Mouse (Mus musculus): ENCODE results near the gene Gm20388. TPM values are rescaled to one million over a fixed set of nuclear protein-coding genes. Genes with fewer than 3 reads are reported as not detected.
"Not testable (repeated sequence)": the region's sequence is repeated elsewhere in the genome, so short reads cannot be mapped to it uniquely, and the experiment has no call there.

The Gm20388 gene
- polyA plus RNA-seq, 1 experiment from 2014 or later: not detected

DNA sequence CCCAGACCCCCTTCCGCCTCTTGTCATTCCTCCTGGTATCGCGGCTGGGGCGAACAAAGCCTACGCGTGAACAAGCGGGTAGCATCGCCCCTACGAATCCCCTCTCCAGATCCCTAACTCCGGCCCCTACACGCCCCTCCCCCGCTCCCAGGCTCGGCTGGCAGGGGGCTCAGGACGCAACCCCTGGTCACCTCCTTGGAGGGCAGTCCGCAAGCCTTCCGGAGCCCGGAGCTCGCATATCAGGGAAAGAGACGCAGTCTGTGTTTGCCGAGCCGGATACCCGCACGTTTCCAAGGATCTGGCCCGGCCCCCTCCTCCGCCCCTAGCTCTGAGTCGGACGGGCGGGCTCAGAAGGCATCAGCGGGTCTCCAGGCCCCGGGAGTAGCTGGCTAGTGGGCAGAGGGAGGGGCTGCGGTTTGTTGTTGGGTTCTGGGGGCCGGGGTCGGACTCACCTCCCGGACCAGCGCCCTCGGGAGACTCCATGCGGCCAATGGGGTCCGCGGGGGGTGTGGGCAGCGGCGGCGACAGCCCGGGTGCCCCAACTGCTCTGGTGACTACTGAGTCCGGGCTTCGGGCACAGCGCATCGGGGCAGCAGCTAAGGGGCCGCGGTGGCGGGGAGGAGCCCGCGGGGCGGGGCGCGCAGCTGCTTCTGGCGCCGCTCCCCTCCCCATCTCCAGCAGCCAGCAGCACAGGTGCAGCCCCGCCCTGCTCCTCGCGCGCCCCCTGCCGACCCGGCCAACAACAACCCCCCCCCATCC is 3604.3 kb downstream of the Gm20388 start, which contains the start of gene Dbndd1:
Dbndd1 (minus strand) TSS at position 683 of the 759 bp plus-strand sequence.
- ATAC-seq: no peak
- H3K36me3 ChIP-seq (ENCODE audit: control insufficient read depth, insufficient read depth): no peaks in the 10 kb centered on the region; the same call in 1 of the 2 replicates
- WGBS: 1% methylated on average over 54 of the region's 63 CpGs
- peak; percentile 33 for TF ChIP-seq CTCF (IDR thresholded peaks at IDR 0.05; ENCODE audit: low read depth)
- no peaks in the 10 kb centered on the region for H3K9me3 ChIP-seq (ENCODE audit: control insufficient read depth)
- peaks cover 7% of the 10 kb centered on the region for H3K4me1 ChIP-seq (replicated peaks; ENCODE audit: control insufficient read depth, insufficient read depth, low read length)
- peaks cover 45% of the 10 kb centered on the region for H3K27me3 ChIP-seq (replicated peaks; ENCODE audit: control insufficient read depth, insufficient read depth, low read length)
- H3K27ac ChIP-seq (ENCODE audit: low read depth, low read length): no peak within 1 kb of the TSS
- H3K4me3 ChIP-seq (ENCODE audit: low read depth, low read length): peak within 1 kb of the TSS; percentile 49
- H3K9ac ChIP-seq (ENCODE audit: low read depth, low read length): peak within 1 kb of the TSS; percentile 31
- peak within 1 kb of the TSS; percentile 95 for H3K4me2 ChIP-seq (replicated peaks; ENCODE audit: low read depth)

DNA sequence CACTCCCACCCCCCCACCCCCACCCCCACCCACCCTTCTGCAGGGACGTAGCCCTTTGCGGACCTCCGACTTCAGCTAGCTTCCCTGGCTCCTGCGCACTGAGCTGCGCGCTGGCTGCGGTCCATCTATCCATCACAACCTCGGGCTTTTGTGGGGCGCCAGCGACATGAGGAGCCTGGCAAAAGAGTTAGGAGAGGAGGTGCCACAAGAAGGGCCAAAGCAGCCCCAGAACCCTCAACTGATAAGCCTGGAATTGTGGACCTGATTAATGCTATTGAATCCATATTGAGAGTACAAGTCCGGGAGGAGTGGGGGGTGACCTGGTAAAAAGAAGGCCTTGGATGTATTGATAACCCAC is 3604.9 kb downstream of the Gm20388 start:
- Histone ChIP-seq H3K27ac (ENCODE audit: low read depth, low read length) (no peak overlapping the region), H3K27me3 (replicated peaks; ENCODE audit: control insufficient read depth, insufficient read depth, low read length) (peaks cover 45% of the 10 kb centered on the region), H3K4me2 (replicated peaks; ENCODE audit: low read depth) (peak overlapping the region; percentile 95), H3K9me3 (ENCODE audit: control insufficient read depth) (no peaks in the 10 kb centered on the region), H3K36me3 (ENCODE audit: control insufficient read depth, insufficient read depth) (no peaks in the 10 kb centered on the region), H3K4me3 (ENCODE audit: low read depth, low read length) (peak overlapping the region; percentile 49), H3K4me1 (replicated peaks; ENCODE audit: control insufficient read depth, insufficient read depth, low read length) (peaks cover 7% of the 10 kb centered on the region), H3K9ac (ENCODE audit: low read depth, low read length) (no peak overlapping the region)
- ATAC-seq: no peak
- no peak for TF ChIP-seq CTCF (IDR thresholded peaks at IDR 0.05; ENCODE audit: low read depth)
- WGBS: 2% methylated on average over 11 of the region's 11 CpGs

DNA sequence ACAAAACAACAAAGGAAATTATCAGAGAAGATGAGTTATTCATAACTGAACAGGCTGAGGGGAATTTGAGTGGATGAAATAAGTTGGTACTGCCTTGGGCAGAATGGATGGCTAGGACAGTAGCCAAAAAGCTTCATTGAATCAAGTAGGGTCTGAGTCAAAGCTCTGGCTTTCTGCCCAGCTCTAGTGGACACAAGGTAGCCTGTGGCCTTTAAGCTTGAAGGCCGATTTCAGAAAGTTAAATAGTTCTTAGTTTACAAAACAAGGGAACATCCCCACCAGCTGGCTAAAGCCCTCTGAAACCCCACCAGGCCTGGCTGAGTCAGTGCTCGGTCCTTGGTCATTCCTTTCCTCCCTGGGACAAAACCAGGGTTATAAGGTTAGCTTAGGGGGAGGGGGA is 3606.0 kb downstream of the Gm20388 start:
- no peak overlapping the region for H3K4me2 ChIP-seq (replicated peaks; ENCODE audit: low read depth)
- H3K9me3 ChIP-seq (ENCODE audit: control insufficient read depth): no peaks in the 10 kb centered on the region
- H3K27me3 ChIP-seq (replicated peaks; ENCODE audit: control insufficient read depth, insufficient read depth, low read length): peaks cover 45% of the 10 kb centered on the region
- ATAC-seq: no peak
- H3K9ac ChIP-seq (ENCODE audit: low read depth, low read length): no peak overlapping the region
- no peak for TF ChIP-seq CTCF (IDR thresholded peaks at IDR 0.05; ENCODE audit: low read depth)
- 41% methylated on average over 2 of the region's 2 CpGs for WGBS
- peaks cover 7% of the 10 kb centered on the region for H3K4me1 ChIP-seq (replicated peaks; ENCODE audit: control insufficient read depth, insufficient read depth, low read length)
- H3K4me3 ChIP-seq (ENCODE audit: low read depth, low read length): no peak overlapping the region
- no peak overlapping the region for H3K27ac ChIP-seq (ENCODE audit: low read depth, low read length)
- H3K36me3 ChIP-seq (ENCODE audit: control insufficient read depth, insufficient read depth): peaks cover 2% of the 10 kb centered on the region; the same call in 1 of the 2 replicates

DNA sequence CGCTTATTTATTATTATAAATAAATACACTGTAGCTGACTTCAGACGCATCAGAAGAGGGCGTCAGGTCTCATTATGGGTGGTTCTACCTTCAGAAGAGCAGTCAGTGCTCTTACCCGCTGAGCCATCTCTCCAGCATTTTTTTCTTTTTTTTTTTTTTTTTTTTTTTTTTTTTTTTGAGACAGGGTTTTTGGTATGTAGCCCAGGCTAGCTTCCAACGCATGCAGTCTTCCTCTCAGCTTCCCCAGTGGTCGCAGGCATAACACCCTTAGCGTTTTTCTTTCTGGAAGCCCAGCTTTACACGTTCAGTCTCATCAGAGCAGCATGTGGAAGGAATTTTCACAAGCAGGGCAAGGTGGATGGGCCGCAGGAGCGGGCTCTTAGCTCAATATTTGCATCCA is 3607.5 kb downstream of the Gm20388 start:
- H3K36me3 ChIP-seq (ENCODE audit: control insufficient read depth, insufficient read depth): peaks cover 11% of the 10 kb centered on the region
- TF ChIP-seq CTCF (IDR thresholded peaks at IDR 0.05; ENCODE audit: low read depth): no peak
- H3K9me3 ChIP-seq (ENCODE audit: control insufficient read depth): no peaks in the 10 kb centered on the region
- peaks cover 36% of the 10 kb centered on the region for H3K27me3 ChIP-seq (replicated peaks; ENCODE audit: control insufficient read depth, insufficient read depth, low read length)
- no peak overlapping the region for H3K9ac ChIP-seq (ENCODE audit: low read depth, low read length)
- WGBS: 32% methylated on average over 10 of the region's 10 CpGs
- ATAC-seq: no peak
- H3K27ac ChIP-seq (ENCODE audit: low read depth, low read length): no peak overlapping the region
- H3K4me1 ChIP-seq (replicated peaks; ENCODE audit: control insufficient read depth, insufficient read depth, low read length): peaks cover 7% of the 10 kb centered on the region
- H3K4me3 ChIP-seq (ENCODE audit: low read depth, low read length): peak overlapping the region; percentile 56; the same call in 1 of the 2 replicates
- H3K4me2 ChIP-seq (replicated peaks; ENCODE audit: low read depth): peak overlapping the region; percentile 84

DNA sequence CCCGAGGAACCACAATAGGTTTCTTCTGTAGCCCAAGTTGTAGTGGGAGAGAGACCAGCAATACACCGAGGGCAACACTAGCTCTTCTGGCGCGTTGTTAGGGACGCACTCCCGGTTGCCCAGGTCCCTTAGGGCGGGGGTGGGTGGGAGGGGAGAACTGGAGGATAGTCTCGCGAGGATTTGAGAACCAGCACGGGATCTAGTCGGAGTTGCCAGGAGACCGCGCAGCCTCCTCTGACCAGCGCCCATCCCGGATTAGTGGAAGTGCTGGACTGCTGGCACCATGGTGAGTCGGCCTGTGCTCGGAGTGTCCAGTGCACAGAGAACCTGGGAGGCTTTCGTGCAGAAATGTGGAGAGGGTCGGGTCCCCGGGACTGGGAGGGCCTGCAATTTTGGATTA is 3608.0 kb downstream of the Gm20388 start, which contains the start of gene Gas8:
Gas8 (plus strand) TSS at position 168 of the 400 bp plus-strand sequence.
- Histone ChIP-seq H3K9me3 (ENCODE audit: control insufficient read depth) (no peaks in the 10 kb centered on the region), H3K36me3 (ENCODE audit: control insufficient read depth, insufficient read depth) (peaks cover 11% of the 10 kb centered on the region), H3K4me2 (replicated peaks; ENCODE audit: low read depth) (peak within 1 kb of the TSS; percentile 84), H3K4me1 (replicated peaks; ENCODE audit: control insufficient read depth, insufficient read depth, low read length) (peaks cover 7% of the 10 kb centered on the region), H3K27me3 (replicated peaks; ENCODE audit: control insufficient read depth, insufficient read depth, low read length) (peaks cover 31% of the 10 kb centered on the region), H3K9ac (ENCODE audit: low read depth, low read length) (peak within 1 kb of the TSS; percentile 64), H3K27ac (ENCODE audit: low read depth, low read length) (no peak within 1 kb of the TSS; the same call in 1 of the 2 replicates), H3K4me3 (ENCODE audit: low read depth, low read length) (peak within 1 kb of the TSS; percentile 56)
- WGBS: 1% methylated on average over 20 of the region's 20 CpGs
- peak; percentile 94 for ATAC-seq
- TF ChIP-seq CTCF (IDR thresholded peaks at IDR 0.05; ENCODE audit: low read depth): peak; percentile 39

DNA sequence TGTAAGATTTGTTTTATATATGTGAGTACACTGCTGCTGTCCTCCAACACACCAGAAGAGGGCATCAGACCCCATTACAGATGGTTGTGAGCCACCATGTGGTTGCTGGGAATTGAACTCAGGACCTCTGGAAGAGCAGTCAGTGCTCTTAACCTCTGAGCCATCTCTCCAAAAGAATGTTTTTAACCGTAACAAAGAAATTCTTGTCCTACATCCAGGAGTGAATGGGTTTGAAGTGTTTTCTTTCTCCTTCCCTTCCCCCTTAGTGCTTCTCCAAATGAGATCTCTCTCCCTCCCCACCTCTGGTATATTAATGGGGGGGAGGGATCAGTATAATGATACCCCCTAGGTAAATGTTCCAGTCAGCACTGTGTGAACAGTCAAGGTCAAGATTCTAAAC is 3609.4 kb downstream of the Gm20388 start:
- peaks cover 17% of the 10 kb centered on the region for H3K27me3 ChIP-seq (replicated peaks; ENCODE audit: control insufficient read depth, insufficient read depth, low read length)
- 93% methylated on average over 1 of the region's 1 CpGs for WGBS
- peaks cover 25% of the 10 kb centered on the region for H3K36me3 ChIP-seq (ENCODE audit: control insufficient read depth, insufficient read depth)
- H3K4me2 ChIP-seq (replicated peaks; ENCODE audit: low read depth); ATAC-seq; H3K27ac ChIP-seq (ENCODE audit: low read depth, low read length); H3K4me1 ChIP-seq (replicated peaks; ENCODE audit: control insufficient read depth, insufficient read depth, low read length); H3K4me3 ChIP-seq (ENCODE audit: low read depth, low read length); H3K9me3 ChIP-seq (ENCODE audit: control insufficient read depth); H3K9ac ChIP-seq (ENCODE audit: low read depth, low read length): not testable (repeated sequence)
